Mouse (Mus musculus): ENCODE data around the gene Mxd1.

- TF ChIP-seq HCFC1 (IDR thresholded peaks at IDR 0.05; ENCODE audit: borderline replicate concordance, insufficient read depth, low read length) (no peak), ZNF384 (IDR thresholded peaks at IDR 0.05; ENCODE audit: low read depth, low read length) (no peak), ZC3H11A (IDR thresholded peaks at IDR 0.05; ENCODE audit: borderline replicate concordance, low read depth, low read length) (no peak), MAFK (IDR thresholded peaks at IDR 0.05; ENCODE audit: insufficient read depth, low read depth, low read length) (no peak), CHD2 (IDR thresholded peaks at IDR 0.05; ENCODE audit: low read depth, low read length) (no peak)
These were observed 3.9 kb downstream of the Mxd1 start for GRCm38 (mm10) chr6:86665076-86665475.
